Mouse (Mus musculus): Measurements from ENCODE around the gene Wls. TPM values are rescaled to one million over a fixed set of nuclear protein-coding genes. Genes with fewer than 3 reads are reported as not detected.

Gene Wls
- 5.9 and 6.5 TPM in 2 replicates for total RNA-seq (2014; rRNA removed)
- polyA plus RNA-seq (2012; rRNA removed), result 0.92 and 1.6 TPM in 2 replicates

- H3K36me3 ChIP-seq (ENCODE audit: control insufficient read depth, insufficient read depth, low read length), result no peaks in the 10 kb centered on the region
- peak; percentile 29 for DNase-seq (ENCODE audit: extremely low read depth, low read depth, low spot score)
- H3K4me1 ChIP-seq (ENCODE audit: control insufficient read depth, insufficient read depth, low read length), result no peaks in the 10 kb centered on the region; the same call in 1 of the 2 replicates
- 2% methylated on average over 21 of the region's 21 CpGs for WGBS
- TF ChIP-seq POLR2A (IDR thresholded peaks at IDR 0.05; ENCODE audit: extremely low read depth, insufficient read depth, low read length) (0 out of 2 replicates have a peak, but pooled peaks have one; percentile 29), CTCF (IDR thresholded peaks at IDR 0.05; ENCODE audit: low read depth, low read length) (no peak)
- 0 out of 2 replicates have a peak, but pooled peaks cover 3% of the 10 kb centered on the region for H3K27me3 ChIP-seq (ENCODE audit: control insufficient read depth, insufficient read depth, low read length)
- no peaks in the 10 kb centered on the region for H3K79me2 ChIP-seq (ENCODE audit: control insufficient read depth, insufficient read depth, low read length)
- H3K27ac ChIP-seq (replicated peaks; ENCODE audit: insufficient read depth, low read depth, low read length), result peak within 1 kb of the TSS; percentile 51; the same call in 1 of the 2 replicates
- peak within 1 kb of the TSS; percentile 70 for H3K4me3 ChIP-seq (ENCODE audit: insufficient read depth, low read depth, low read length)
- peak within 1 kb of the TSS; percentile 63 for H3K9ac ChIP-seq (ENCODE audit: low read depth, low read length)
These were observed at the start of gene Wls for GRCm38 (mm10) chr3:159839481-159839880. Gene Wls (plus strand): TSS chr3:159839672.

- Histone ChIP-seq H3K4me3 (ENCODE audit: insufficient read depth, low read depth, low read length) (no peak overlapping the region), H3K27me3 (ENCODE audit: control insufficient read depth, insufficient read depth, low read length) (no peaks in the 10 kb centered on the region), H3K79me2 (ENCODE audit: control insufficient read depth, insufficient read depth, low read length) (no peaks in the 10 kb centered on the region), H3K4me1 (ENCODE audit: control insufficient read depth, insufficient read depth, low read length) (no peaks in the 10 kb centered on the region), H3K27ac (replicated peaks; ENCODE audit: insufficient read depth, low read depth, low read length) (no peak overlapping the region), H3K9ac (ENCODE audit: low read depth, low read length) (no peak overlapping the region), H3K36me3 (ENCODE audit: control insufficient read depth, insufficient read depth, low read length) (no peaks in the 10 kb centered on the region)
- WGBS, result 64% methylated on average over 2 of the region's 2 CpGs
- TF ChIP-seq POLR2A (IDR thresholded peaks at IDR 0.05; ENCODE audit: extremely low read depth, insufficient read depth, low read length), result no peak
- no peak for TF ChIP-seq CTCF (IDR thresholded peaks at IDR 0.05; ENCODE audit: low read depth, low read length)
- DNase-seq (ENCODE audit: extremely low read depth, low read depth, low spot score), result no peak
These were observed 49.7 kb upstream of the Wls start for GRCm38 (mm10) chr3:159789781-159790180.

GRCm38 (mm10) chr3:159831535-159831934 lies 7.9 kb upstream of the Wls start:
- Histone ChIP-seq H3K27ac (replicated peaks; ENCODE audit: insufficient read depth, low read depth, low read length) (no peak overlapping the region), H3K36me3 (ENCODE audit: control insufficient read depth, insufficient read depth, low read length) (no peaks in the 10 kb centered on the region), H3K79me2 (ENCODE audit: control insufficient read depth, insufficient read depth, low read length) (no peaks in the 10 kb centered on the region), H3K27me3 (ENCODE audit: control insufficient read depth, insufficient read depth, low read length) (no peaks in the 10 kb centered on the region), H3K9ac (ENCODE audit: low read depth, low read length) (no peak overlapping the region), H3K4me1 (ENCODE audit: control insufficient read depth, insufficient read depth, low read length) (no peaks in the 10 kb centered on the region), H3K4me3 (ENCODE audit: insufficient read depth, low read depth, low read length) (no peak overlapping the region)
- TF ChIP-seq POLR2A (IDR thresholded peaks at IDR 0.05; ENCODE audit: extremely low read depth, insufficient read depth, low read length), result no peak
- no peak for TF ChIP-seq CTCF (IDR thresholded peaks at IDR 0.05; ENCODE audit: low read depth, low read length)
- DNase-seq (ENCODE audit: extremely low read depth, low read depth, low spot score), result no peak

GRCm38 (mm10) chr3:159840002-159840816 lies 737 bp downstream of the Wls start:
- peak; percentile 18 for DNase-seq (ENCODE audit: extremely low read depth, low read depth, low spot score)
- H3K27me3 ChIP-seq (ENCODE audit: control insufficient read depth, insufficient read depth, low read length), result 0 out of 2 replicates have a peak, but pooled peaks cover 3% of the 10 kb centered on the region
- peak overlapping the region; percentile 63 for H3K9ac ChIP-seq (ENCODE audit: low read depth, low read length)
- peak overlapping the region; percentile 6 for H3K27ac ChIP-seq (replicated peaks; ENCODE audit: insufficient read depth, low read depth, low read length)
- no peaks in the 10 kb centered on the region for H3K79me2 ChIP-seq (ENCODE audit: control insufficient read depth, insufficient read depth, low read length)
- H3K36me3 ChIP-seq (ENCODE audit: control insufficient read depth, insufficient read depth, low read length), result no peaks in the 10 kb centered on the region
- TF ChIP-seq CTCF (IDR thresholded peaks at IDR 0.05; ENCODE audit: low read depth, low read length) (no peak), POLR2A (IDR thresholded peaks at IDR 0.05; ENCODE audit: extremely low read depth, insufficient read depth, low read length) (no peak)
- under 1% methylated on average over 27 of the region's 27 CpGs for WGBS
- peak overlapping the region; percentile 70 for H3K4me3 ChIP-seq (ENCODE audit: insufficient read depth, low read depth, low read length)
- H3K4me1 ChIP-seq (ENCODE audit: control insufficient read depth, insufficient read depth, low read length), result no peaks in the 10 kb centered on the region; the same call in 1 of the 2 replicates

GRCm38 (mm10) chr3:159840817-159841390 lies 1.4 kb downstream of the Wls start:
- peak overlapping the region; percentile 37 for H3K27ac ChIP-seq (replicated peaks; ENCODE audit: insufficient read depth, low read depth, low read length)
- TF ChIP-seq CTCF (IDR thresholded peaks at IDR 0.05; ENCODE audit: low read depth, low read length) (no peak), POLR2A (IDR thresholded peaks at IDR 0.05; ENCODE audit: extremely low read depth, insufficient read depth, low read length) (no peak)

More at GRCm38 (mm10) chr3:159840817-159841390, 1.4 kb downstream of the Wls start:
- 6% methylated on average over 12 of the region's 12 CpGs for WGBS
- no peaks in the 10 kb centered on the region for H3K36me3 ChIP-seq (ENCODE audit: control insufficient read depth, insufficient read depth, low read length)
- peak overlapping the region; percentile 70 for H3K4me3 ChIP-seq (ENCODE audit: insufficient read depth, low read depth, low read length)
- H3K27me3 ChIP-seq (ENCODE audit: control insufficient read depth, insufficient read depth, low read length), result 0 out of 2 replicates have a peak, but pooled peaks cover 3% of the 10 kb centered on the region
- no peaks in the 10 kb centered on the region for H3K79me2 ChIP-seq (ENCODE audit: control insufficient read depth, insufficient read depth, low read length)
- DNase-seq (ENCODE audit: extremely low read depth, low read depth, low spot score), result no peak
- no peaks in the 10 kb centered on the region; the same call in 1 of the 2 replicates for H3K4me1 ChIP-seq (ENCODE audit: control insufficient read depth, insufficient read depth, low read length)
- H3K9ac ChIP-seq (ENCODE audit: low read depth, low read length), result peak overlapping the region; percentile 63
